In the genomic region with DNA sequence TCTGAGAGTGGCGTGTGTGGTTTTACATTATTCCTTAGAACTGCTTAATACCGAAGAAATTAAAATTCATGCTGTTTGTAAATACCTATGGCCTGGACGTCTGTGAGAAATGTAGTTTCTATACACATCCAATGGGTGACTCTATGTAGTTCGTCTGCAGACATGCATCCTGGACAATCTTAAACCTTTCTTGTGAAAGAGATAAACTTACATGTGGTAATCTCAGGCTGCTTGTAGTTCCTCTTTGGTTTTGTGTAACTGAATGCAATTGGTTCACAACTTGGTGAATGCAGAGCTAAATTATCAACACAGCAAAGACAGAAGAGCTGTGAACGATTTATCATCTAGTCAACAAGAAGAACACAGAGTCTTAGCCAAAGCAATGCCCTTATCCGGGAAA, we compare ENCODE assay signal across 22 mouse cellular contexts. TPM values are rescaled to one million over a fixed set of nuclear protein-coding genes. Genes with fewer than 3 reads are reported as not detected.
"Had no signal": no experiment of that assay in that cellular context is flagged by ENCODE, and none has a peak within 500 bp of the region (broad histone marks: within the 10 kb centered on the region; RNA-seq: fewer than 3 reads in every experiment).

No protein-coding gene starts in this region.

- H3K4me1 ChIP-seq: midbrain, embryonic 10.5 days; midbrain, embryonic 12.5 days; neural tube, embryonic 13.5 days; neural tube, embryonic 15.5 days; stomach, embryonic 15.5 days had no signal

- H3K4me2 ChIP-seq: lung, embryonic 14.5 days; midbrain, embryonic 12.5 days; neural tube, embryonic 13.5 days; neural tube, embryonic 15.5 days; stomach, embryonic 15.5 days had no signal

- ATAC-seq: midbrain, embryonic 16.5 days had no signal

- H3K36me3 ChIP-seq: midbrain, embryonic 10.5 days; midbrain, embryonic 12.5 days; neural tube, embryonic 13.5 days; neural tube, embryonic 15.5 days; stomach, embryonic 15.5 days had no signal

- H3K27ac ChIP-seq: midbrain, embryonic 10.5 days; midbrain, embryonic 12.5 days; neural tube, embryonic 13.5 days; neural tube, embryonic 15.5 days; stomach, embryonic 15.5 days; stomach, postnatal 0 days had no signal

- H3K27me3 ChIP-seq: midbrain, embryonic 12.5 days; neural tube, embryonic 13.5 days; neural tube, embryonic 15.5 days; stomach, embryonic 15.5 days had no signal

- H3K9ac ChIP-seq: lung, embryonic 14.5 days; midbrain, embryonic 12.5 days; neural tube, embryonic 13.5 days; neural tube, embryonic 15.5 days; stomach, embryonic 15.5 days had no signal

- H3K4me3 ChIP-seq: midbrain, embryonic 10.5 days; midbrain, embryonic 12.5 days; myocyte; neural tube, embryonic 13.5 days; neural tube, embryonic 15.5 days; stomach, embryonic 15.5 days had no signal

- DNase-seq: lung, adult 18-20 months; lung, embryonic 14.5 days; lung, postnatal 10 days; lung, postnatal 4 days; midbrain, embryonic 14.5 days; retina, postnatal 1 day; right cerebral cortex, adult 18-20 months; right cerebral cortex, postnatal 25 days; right cerebral cortex, postnatal 4 days; spleen, adult 18-20 months; thymus, adult 2 months; thymus, postnatal 25 days; thymus, postnatal 4 days had no signal

- H3K9me3 ChIP-seq: midbrain, embryonic 10.5 days; midbrain, embryonic 12.5 days; neural tube, embryonic 13.5 days; neural tube, embryonic 15.5 days; stomach, embryonic 15.5 days had no signal

RNA-seq across cellular contexts. Expression of a gene that starts 44.2 kb away (rescaled TPM):
- total RNA-seq: megakaryocyte-erythroid progenitor cell, adult 5-6 weeks had no signal
